Mouse (Mus musculus): ENCODE measurements around the gene Degs2.

GRCm38 (mm10) chr12:108647784-108648183 is 54.3 kb downstream of the Degs2 start:
- TF ChIP-seq CTCF (conservative IDR thresholded peaks at IDR 0.05; ENCODE audit: insufficient read depth, insufficient read length, low read depth, low read length) (no peak), POLR2A (IDR thresholded peaks at IDR 0.05; ENCODE audit: low read depth, low read length) (no peak)
